Mouse (Mus musculus) gastrocnemius, adult 2 months (tissue): ENCODE results near the gene Stk32c. TPM values are rescaled to one million over a fixed set of nuclear protein-coding genes. Genes with fewer than 3 reads are reported as not detected.
A peak's percentile ranks its signal among the peaks of the same experiment; 100 is the strongest.

Experiments used
- DNase-seq: peaks from one replicate; pipeline ENCODE4 v3.0.0; 2022
- H3K27ac ChIP-seq: fragments of 200-600 bp; 2 replicates; pipeline ENCODE4 v1.8.1; 2022; ENCODE audit warnings: mild to moderate bottlenecking
- H3K4me3 ChIP-seq: fragments of 200-600 bp; 2 replicates; pipeline ENCODE4 v1.8.1; 2022; ENCODE audit warnings: mild to moderate bottlenecking, moderate library complexity
- CTCF ChIP-seq: fragments of 200-600 bp; IDR thresholded peaks from 2 replicates; pipeline ENCODE4 v1.8.1; 2022; ENCODE audit warnings: antibody characterized with exemption, mild to moderate bottlenecking, moderate library complexity
- intact Hi-C: fragments of 180-260 bp; cut with DNase I; formaldehyde crosslinking; loops from one replicate; pipeline ENCODE4 v1.15.1; 2025
- total RNA-seq, 2 experiments: library from RNA; stranded (reverse); gene quantifications; 2 replicates each; pipeline ENCODE4 v1.2.3; 2021

The Stk32c gene
- total RNA-seq, 2 experiments from 2014 or later, result 0.73 TPM; not detected in 1

DNA sequence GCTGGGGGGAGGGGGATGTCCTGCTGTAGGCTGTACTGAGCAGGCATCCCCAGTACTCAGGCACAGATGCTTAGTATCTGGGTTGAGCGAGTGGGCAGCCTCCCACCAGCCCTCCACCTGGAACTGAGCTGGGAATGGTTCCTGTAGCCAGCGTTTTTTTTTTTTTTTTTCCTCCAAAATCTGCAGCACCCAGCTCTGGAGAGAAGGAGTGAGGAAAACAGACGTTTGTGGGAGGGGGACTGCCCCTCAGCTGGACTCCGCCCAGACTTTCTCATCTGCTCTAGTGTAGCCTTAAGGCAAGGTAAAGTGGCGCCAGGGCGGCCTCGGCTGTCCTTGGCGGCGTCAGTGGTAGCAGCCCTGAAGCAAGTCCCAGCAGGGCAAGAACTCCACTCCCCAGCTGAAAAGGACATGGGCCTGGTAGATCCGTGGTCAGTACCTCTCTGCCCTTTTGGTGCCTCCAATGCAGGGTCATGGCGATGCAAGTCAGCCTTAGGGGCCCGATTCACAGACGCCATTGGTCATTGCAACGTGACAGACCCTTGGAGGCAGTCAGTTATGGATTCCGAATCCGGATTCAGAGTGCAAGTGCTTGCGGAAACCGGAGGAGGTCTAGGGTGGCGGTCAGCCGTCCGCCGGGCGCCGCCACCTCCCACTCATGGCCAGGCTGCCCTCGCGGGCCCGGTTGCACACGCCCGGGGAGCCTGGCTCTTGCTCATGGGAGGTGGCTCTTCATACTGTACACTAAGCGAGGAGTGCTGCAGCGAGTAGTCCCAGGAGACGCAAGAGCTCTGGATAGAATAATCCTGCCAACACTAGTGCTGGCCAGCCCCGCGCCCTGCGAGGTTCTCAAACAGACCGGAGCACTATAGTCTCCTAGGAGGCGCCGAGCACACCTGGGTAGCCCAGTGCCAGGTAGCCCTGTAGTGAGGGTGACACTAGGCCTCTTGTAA lies 34.1 kb upstream of the Stk32c start:
- intact Hi-C loops, result loop anchor here (5.0 kb wide), 1 partner anchor 140 kb away; the partner anchor contains the start of gene Inpp5a
- H3K4me3 ChIP-seq, result peak overlapping the region; percentile 99
- TF ChIP-seq CTCF, result no peak
- peak; percentile 69 for DNase-seq
- H3K27ac ChIP-seq, result peak overlapping the region; percentile 98

DNA sequence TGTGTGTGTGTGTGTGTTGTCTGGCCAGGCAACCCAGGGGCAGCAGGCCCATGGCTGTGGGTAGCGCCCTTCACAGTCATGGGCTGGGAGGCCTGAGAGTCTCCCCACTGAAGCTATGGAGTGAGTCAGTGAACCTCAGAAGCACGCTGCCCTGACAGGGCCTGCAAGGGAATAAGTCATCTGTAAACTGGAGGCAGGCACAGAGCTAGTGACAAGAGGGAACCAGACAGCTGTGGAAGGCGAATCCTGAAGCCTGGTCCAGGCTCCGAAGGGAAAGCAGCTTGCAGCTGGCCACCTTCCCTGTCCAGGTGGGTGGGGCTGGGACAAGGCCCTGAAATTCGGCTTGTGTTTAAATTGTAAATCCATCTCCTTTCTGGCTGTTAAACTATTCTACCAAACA lies 33.0 kb upstream of the Stk32c start:
- no peak for TF ChIP-seq CTCF
- H3K27ac ChIP-seq, result 0 out of 2 replicates have a peak overlapping the region, but pooled peaks have one; percentile 20
- intact Hi-C loops, result loop anchor here (5.0 kb wide), 1 partner anchor 141 kb away; the partner anchor contains the start of gene Inpp5a
- DNase-seq, result peak; percentile 46
- no peak overlapping the region for H3K4me3 ChIP-seq

DNA sequence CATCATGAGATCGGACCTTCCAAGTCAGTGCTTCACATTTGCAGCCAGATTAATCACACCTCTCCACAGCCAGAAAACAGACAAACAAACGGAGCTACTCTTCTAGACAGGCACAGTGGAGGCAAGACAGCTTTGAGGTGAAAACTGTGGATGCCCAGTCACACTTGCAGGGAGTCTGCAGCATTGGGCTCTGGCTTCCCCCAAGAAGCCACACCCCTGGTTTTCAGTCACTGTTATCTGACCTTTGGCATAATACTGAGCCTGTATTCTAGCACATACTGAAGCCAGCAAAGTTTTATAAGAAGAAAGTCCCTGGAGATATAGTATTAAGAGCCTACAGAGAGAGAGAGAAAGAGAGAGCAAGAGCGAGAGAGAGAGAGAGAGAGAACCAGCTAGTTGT lies 26.3 kb upstream of the Stk32c start:
- no peak for TF ChIP-seq CTCF
- intact Hi-C loops, result loop anchor here (10.0 kb wide), 1 partner anchor 125 kb away; no protein-coding TSS in a partner anchor

DNA sequence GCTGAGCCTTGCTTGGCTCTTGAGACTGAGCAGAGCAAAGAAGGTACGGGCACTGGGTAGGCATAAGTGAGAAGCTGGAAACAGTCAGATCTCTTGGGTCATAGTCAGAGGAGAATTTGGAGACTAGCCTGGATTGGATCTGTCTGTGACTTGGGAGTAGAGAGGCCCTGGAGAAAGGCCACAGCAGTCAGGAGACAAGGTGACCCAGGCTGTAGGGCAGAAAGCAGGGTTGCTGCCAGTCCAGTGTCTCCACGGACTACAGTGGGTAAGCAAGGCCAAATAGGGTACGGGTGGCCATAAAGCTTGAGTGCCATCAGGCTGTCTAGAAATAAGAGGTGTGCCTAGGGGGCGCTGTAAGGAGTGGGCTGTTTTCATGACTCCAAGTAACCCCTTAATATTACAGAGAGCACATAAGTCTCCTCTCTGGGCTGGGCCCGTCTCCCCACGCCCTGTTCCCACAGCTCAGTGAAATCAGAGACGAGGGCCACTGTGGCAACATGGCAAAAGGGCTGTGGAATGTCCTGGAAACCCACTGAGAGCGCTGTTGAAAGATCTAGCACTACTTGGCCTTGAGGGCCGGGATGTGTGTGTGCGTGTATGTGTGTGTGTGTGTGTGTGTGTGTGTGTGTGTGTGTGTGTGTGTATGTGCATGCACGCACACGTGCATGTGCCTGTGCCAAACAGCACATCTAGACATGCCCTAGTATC lies 22.7 kb upstream of the Stk32c start:
- peak; percentile 73 for DNase-seq
- H3K4me3 ChIP-seq, result no peak overlapping the region
- peak; percentile 16; the same call in 1 of the 2 replicates for TF ChIP-seq CTCF
- H3K27ac ChIP-seq, result peak overlapping the region; percentile 72
- intact Hi-C loops, result loop anchor here (2.0 to 10.0 kb wide), 2 partner anchors 129 to 237 kb away; no protein-coding TSS in a partner anchor

More for the DNA sequence above, 26.3 kb upstream of the Stk32c start:
- Histone ChIP-seq H3K27ac (no peak overlapping the region), H3K4me3 (no peak overlapping the region)
- no peak for DNase-seq

DNA sequence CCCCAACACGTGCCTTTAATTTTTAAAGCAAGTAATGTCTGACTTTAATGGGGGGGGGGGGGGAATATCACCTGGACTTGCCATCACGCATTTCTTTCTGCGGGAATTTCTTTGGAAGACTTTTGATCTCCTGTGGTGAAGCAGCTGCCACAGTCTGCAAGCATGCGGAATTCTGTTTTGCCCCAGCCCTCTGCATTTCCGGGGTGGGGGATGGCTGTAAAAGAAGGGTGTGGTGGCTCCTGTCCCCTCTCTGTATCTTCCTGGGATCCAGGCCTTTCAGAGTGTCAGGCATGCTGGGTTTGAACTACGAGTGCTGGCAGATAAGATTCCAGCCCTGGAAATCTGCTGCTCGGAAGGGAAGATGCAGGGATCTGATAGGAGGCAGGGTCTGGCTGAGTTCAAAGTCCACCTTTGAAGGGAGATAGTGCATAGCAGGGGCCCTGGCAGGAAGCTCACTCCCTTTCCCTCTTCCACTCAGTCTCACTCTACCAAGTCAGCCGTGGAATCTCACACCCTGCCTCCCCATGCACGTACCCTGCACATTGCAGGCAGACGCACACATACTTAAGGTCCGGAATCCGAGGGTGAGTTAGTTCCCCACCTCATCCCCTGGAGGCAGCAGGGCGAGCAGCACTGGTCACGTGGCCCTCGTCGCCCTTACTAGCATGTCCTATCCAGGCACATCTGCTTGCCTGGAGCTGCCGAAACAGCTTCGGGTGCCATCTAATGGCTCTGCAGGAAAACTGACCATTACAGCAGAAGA lies 21.5 kb upstream of the Stk32c start:
- no peak overlapping the region for H3K4me3 ChIP-seq

DNA sequence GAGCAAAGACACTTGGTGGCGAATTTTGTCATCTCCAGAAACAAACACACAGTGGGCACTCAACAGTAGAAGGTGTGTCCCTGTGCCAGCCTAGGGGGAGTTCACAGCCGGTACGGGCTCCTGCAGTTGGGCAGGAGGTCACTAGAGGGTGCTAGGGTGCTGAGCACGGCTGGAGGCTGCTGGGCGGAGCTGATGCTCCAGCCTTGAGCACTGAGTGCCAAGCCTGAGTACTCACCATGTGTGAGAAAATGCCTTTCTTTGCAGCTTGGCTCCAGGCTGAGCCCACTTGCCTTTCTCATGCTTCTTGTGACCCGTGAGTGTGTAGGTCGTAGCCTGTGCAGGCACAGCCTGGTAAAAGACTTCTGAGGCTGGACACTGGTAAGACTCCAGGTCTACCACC lies 20.6 kb upstream of the Stk32c start:
- no peak overlapping the region for H3K27ac ChIP-seq
- H3K4me3 ChIP-seq, result no peak overlapping the region
- TF ChIP-seq CTCF, result no peak
- intact Hi-C loops, result loop anchor here (1.0 to 10.0 kb wide), 3 partner anchors 66 to 239 kb away; no protein-coding TSS in a partner anchor
- peak; percentile 91 for DNase-seq

More for the DNA sequence above, 21.5 kb upstream of the Stk32c start:
- TF ChIP-seq CTCF, result peak; percentile 37; the same call in 1 of the 2 replicates
- intact Hi-C loops, result loop anchor here (2.0 to 10.0 kb wide), 2 partner anchors 130 to 238 kb away; no protein-coding TSS in a partner anchor
- H3K27ac ChIP-seq, result peak overlapping the region; percentile 72; the same call in 1 of the 2 replicates
- peak; percentile 67 for DNase-seq

DNA sequence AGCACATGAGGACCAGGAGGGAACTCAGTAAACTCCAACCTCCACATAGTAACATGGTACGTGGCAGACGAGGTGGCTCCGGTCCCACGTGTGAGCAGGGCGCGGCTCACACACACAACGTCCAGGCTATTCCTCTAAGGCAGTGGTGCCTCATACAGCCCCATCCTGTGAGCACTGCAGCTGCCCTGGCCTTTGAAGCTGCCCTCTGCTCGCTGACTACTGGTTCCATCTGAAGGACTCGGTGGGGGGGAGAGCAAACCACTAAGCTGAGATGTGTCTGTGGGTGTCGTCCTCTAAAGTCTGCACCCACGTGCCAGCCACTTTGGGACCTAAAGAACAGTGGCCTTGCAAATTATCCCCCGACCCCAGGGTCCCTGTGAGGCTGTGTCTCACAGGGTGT lies 17.1 kb upstream of the Stk32c start:
- TF ChIP-seq CTCF, result no peak
- no peak for DNase-seq
- Histone ChIP-seq H3K27ac (no peak overlapping the region), H3K4me3 (no peak overlapping the region)
- intact Hi-C loops, result loop anchor here (10.0 kb wide), 1 partner anchor 135 kb away; no protein-coding TSS in a partner anchor

DNA sequence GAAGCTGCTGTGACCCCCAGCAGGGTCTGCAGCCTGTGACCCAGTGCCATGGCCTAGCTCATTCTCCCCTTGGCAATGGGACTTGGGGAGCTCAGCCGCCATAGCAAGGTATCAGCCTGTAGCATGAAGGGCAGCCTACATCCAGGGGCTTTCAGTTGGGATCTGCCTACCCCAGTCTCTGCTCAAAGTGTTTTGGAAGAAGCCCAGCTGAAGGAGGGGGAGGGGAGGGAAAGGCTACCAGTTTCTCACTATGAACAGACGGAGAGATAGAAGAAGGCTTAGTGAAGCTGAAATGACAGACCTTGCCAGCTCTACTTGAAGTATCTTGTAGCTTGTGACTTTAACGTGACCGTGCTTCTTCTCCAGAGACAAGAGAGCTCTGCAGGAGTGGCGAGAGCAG lies 16.7 kb upstream of the Stk32c start:
- intact Hi-C loops, result loop anchor here (10.0 kb wide), 1 partner anchor 135 kb away; no protein-coding TSS in a partner anchor
- no peak for DNase-seq
- Histone ChIP-seq H3K4me3 (no peak overlapping the region), H3K27ac (no peak overlapping the region)
- TF ChIP-seq CTCF, result no peak

DNA sequence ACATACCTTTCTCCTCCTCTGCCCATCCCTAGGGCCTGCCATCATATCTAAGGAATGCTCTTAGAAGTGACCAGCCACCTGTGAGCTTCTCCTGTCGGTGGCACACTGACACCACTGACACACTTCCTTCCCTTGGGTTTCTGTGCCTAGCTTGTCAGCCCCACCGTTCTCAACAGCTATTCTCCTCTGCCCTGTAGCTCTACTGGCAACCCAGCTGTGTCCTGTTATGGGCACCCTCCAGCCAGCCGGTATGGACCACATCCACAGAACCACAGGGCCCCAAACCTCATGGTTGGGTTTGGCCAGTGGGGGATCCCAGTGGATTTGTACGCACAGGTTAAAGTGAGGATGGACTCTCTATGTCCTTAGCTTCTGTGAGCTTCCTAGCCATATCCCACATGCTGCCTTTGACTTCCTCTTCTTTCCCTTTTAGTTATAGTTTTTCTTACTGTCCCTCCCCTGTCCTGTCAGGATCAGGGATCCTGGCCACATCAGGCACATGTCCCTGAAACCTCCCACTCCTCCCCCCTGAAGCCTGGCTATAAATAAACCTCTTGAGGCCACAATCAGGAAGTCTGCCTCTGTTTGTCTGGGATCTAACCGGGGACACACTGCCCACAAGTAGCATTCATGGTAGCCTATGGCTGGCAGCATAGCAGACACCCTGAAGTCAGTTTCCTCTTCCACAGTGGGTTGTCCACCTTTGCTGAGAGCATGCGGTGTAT lies 15.5 kb upstream of the Stk32c start:
- intact Hi-C loops, result no loop called here
- Histone ChIP-seq H3K4me3 (no peak overlapping the region), H3K27ac (peak overlapping the region; percentile 20; the same call in 1 of the 2 replicates)
- no peak for TF ChIP-seq CTCF
- peak; percentile 7 for DNase-seq

DNA sequence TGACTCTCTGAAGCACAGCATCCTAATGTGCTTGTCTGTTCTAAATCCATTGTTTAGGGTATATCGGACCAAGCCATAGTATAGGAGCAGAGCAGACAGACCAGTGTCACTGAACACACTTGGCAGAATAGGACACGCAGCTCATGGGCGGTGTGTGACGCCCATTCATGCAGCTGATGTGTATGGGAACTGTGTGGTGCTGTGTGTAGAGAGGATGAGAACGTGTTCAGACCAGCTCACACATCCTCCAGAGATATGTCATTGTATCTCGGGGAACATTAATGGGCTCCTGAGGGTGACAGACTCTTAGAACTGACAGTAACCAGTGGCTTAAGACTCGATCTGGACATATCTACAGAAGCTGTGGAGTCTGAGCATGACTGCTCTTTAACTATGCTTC lies 13.3 kb upstream of the Stk32c start:
- no peak for TF ChIP-seq CTCF
- Histone ChIP-seq H3K4me3 (no peak overlapping the region), H3K27ac (no peak overlapping the region)
- DNase-seq, result no peak
- intact Hi-C loops, result no loop called here

DNA sequence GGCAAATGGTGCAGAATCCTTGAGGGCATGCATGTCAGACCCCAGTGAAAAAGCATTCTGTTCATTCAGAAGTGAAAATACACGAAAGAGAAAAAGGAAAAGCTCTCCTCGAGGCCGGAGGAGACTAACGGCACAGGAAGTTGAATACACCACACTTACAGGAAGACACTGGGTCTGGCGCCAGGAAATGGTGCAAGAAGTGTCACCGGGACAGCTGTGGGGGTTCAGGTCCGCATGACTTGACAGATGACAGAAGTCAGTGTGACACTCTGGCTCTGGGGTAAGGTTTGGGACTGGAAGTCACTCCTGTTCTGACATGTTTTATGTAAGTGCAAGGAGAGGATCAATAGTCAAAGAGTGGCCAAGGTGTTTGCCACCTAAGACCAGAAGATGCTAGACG lies 11.6 kb upstream of the Stk32c start:
- intact Hi-C loops, result no loop called here
- Histone ChIP-seq H3K27ac (no peak overlapping the region), H3K4me3 (no peak overlapping the region)
- no peak for DNase-seq
- no peak for TF ChIP-seq CTCF
